Mouse (Mus musculus) cerebellum, postnatal 4 days (tissue): ENCODE results near the gene Cfap97d1.
"Not testable (repeated sequence)": the region's sequence is repeated elsewhere in the genome, so short reads cannot be mapped to it uniquely, and the experiment has no call there.

Experiments used
- DNase-seq, 2 experiments: peaks; one replicate each; pipeline ENCODE4 v3.0.0; 2022; ENCODE audit warnings: low spot score in 2 of 2, mixed read lengths in 1 of 2

Cfap97d1 gene

GRCm38 (mm10) chr11:101973496-101973895, 10.6 kb upstream of the Cfap97d1 start:
- DNase-seq, result no peak

GRCm38 (mm10) chr11:101974181-101974580, 9.9 kb upstream of the Cfap97d1 start:
- no peak for DNase-seq

GRCm38 (mm10) chr11:101974923-101975322, 9.2 kb upstream of the Cfap97d1 start:
- DNase-seq, result no peak

- no peak for DNase-seq
Measured at GRCm38 (mm10) chr11:101976949-101977348, 7.1 kb upstream of the Cfap97d1 start.

GRCm38 (mm10) chr11:101979140-101979539, 4.9 kb upstream of the Cfap97d1 start:
- no peak for DNase-seq

- DNase-seq, result no peak
Measured at GRCm38 (mm10) chr11:101980603-101981157, 3.4 kb upstream of the Cfap97d1 start.

GRCm38 (mm10) chr11:101981850-101982249, 2.2 kb upstream of the Cfap97d1 start:
- no peak for DNase-seq

- no peak for DNase-seq
Measured at GRCm38 (mm10) chr11:101982981-101983411, 1.1 kb upstream of the Cfap97d1 start.

- no peak for DNase-seq
Measured at GRCm38 (mm10) chr11:101983431-101983921, 603 bp upstream of the Cfap97d1 start.

GRCm38 (mm10) chr11:101985450-101985849, 1.4 kb downstream of the Cfap97d1 start:
- DNase-seq, result not testable (repeated sequence)

- DNase-seq, result peak; percentile 84 to 88
Measured at GRCm38 (mm10) chr11:101985990-101986389, 1.9 kb downstream of the Cfap97d1 start.

- no peak for DNase-seq
Measured at GRCm38 (mm10) chr11:101986913-101987312, 2.8 kb downstream of the Cfap97d1 start, which contains the start of gene Dusp3. Gene Dusp3 (minus strand): TSS chr11:101987013.

- no peak for DNase-seq
Measured at GRCm38 (mm10) chr11:101990244-101990643, 6.2 kb downstream of the Cfap97d1 start.

- no peak for DNase-seq
Measured at GRCm38 (mm10) chr11:101991813-101992212, 7.7 kb downstream of the Cfap97d1 start.

- DNase-seq, result no peak
Measured at GRCm38 (mm10) chr11:101992411-101992810, 8.3 kb downstream of the Cfap97d1 start.

- DNase-seq, result no peak
Measured at GRCm38 (mm10) chr11:101994100-101994499, 10.0 kb downstream of the Cfap97d1 start.

GRCm38 (mm10) chr11:101995938-101996337, 11.9 kb downstream of the Cfap97d1 start:
- no peak for DNase-seq

- DNase-seq, result no peak
Measured at GRCm38 (mm10) chr11:101998258-101998657, 14.2 kb downstream of the Cfap97d1 start.

- DNase-seq, result no peak
Measured at GRCm38 (mm10) chr11:101999466-101999865, 15.4 kb downstream of the Cfap97d1 start.

- DNase-seq, result no peak
Measured at GRCm38 (mm10) chr11:102004251-102004650, 20.2 kb downstream of the Cfap97d1 start.

GRCm38 (mm10) chr11:102006271-102006670, 22.2 kb downstream of the Cfap97d1 start:
- no peak for DNase-seq

GRCm38 (mm10) chr11:102006688-102007087, 22.6 kb downstream of the Cfap97d1 start:
- DNase-seq, result no peak

- no peak for DNase-seq
Measured at GRCm38 (mm10) chr11:102008372-102008771, 24.3 kb downstream of the Cfap97d1 start.
